Mouse (Mus musculus) gastrocnemius, adult 2 months (tissue): ENCODE measurements around the gene Nav1. TPM values are rescaled to one million over a fixed set of nuclear protein-coding genes. Genes with fewer than 3 reads are reported as not detected.

Experiments used
- DNase-seq: peaks from one replicate; pipeline ENCODE4 v3.0.0; 2022
- H3K27ac ChIP-seq: fragments of 200-600 bp; 2 replicates; pipeline ENCODE4 v1.8.1; 2022; ENCODE audit warnings: mild to moderate bottlenecking
- H3K4me3 ChIP-seq: fragments of 200-600 bp; 2 replicates; pipeline ENCODE4 v1.8.1; 2022; ENCODE audit warnings: mild to moderate bottlenecking, moderate library complexity
- CTCF ChIP-seq: fragments of 200-600 bp; IDR thresholded peaks from 2 replicates; pipeline ENCODE4 v1.8.1; 2022; ENCODE audit warnings: antibody characterized with exemption, mild to moderate bottlenecking, moderate library complexity
- intact Hi-C: fragments of 180-260 bp; cut with DNase I; formaldehyde crosslinking; loops from one replicate; pipeline ENCODE4 v1.15.1; 2025
- total RNA-seq, 2 experiments: library from RNA; stranded (reverse); gene quantifications; 2 replicates each; pipeline ENCODE4 v1.2.3; 2021

The Nav1 gene
- total RNA-seq, 2 experiments from 2014 or later, result 9.7 to 11.5 TPM

- intact Hi-C loops, result no loop called here
- no peak overlapping the region for H3K4me3 ChIP-seq
- TF ChIP-seq CTCF, result no peak
- H3K27ac ChIP-seq, result no peak overlapping the region
- no peak for DNase-seq
Measured at GRCm38 (mm10) chr1:135451419-135451818, 155.7 kb downstream of the Nav1 start.

- Histone ChIP-seq H3K4me3 (no peak overlapping the region), H3K27ac (no peak overlapping the region)
- intact Hi-C loops, result no loop called here
- no peak for TF ChIP-seq CTCF
- DNase-seq, result no peak
Measured at GRCm38 (mm10) chr1:135449876-135450275, 157.2 kb downstream of the Nav1 start.

GRCm38 (mm10) chr1:135448940-135449339, 158.2 kb downstream of the Nav1 start:
- no peak for DNase-seq
- intact Hi-C loops, result no loop called here
- no peak overlapping the region for H3K27ac ChIP-seq
- no peak for TF ChIP-seq CTCF
- no peak overlapping the region for H3K4me3 ChIP-seq

GRCm38 (mm10) chr1:135443506-135443905, 163.6 kb downstream of the Nav1 start:
- DNase-seq, result no peak
- no peak overlapping the region for H3K27ac ChIP-seq
- no peak overlapping the region for H3K4me3 ChIP-seq
- intact Hi-C loops, result no loop called here
- TF ChIP-seq CTCF, result no peak

GRCm38 (mm10) chr1:135441861-135442260, 165.2 kb downstream of the Nav1 start:
- no peak for TF ChIP-seq CTCF
- Histone ChIP-seq H3K27ac (no peak overlapping the region), H3K4me3 (no peak overlapping the region)
- intact Hi-C loops, result no loop called here
- DNase-seq, result no peak

GRCm38 (mm10) chr1:135440986-135441385, 166.1 kb downstream of the Nav1 start:
- Histone ChIP-seq H3K4me3 (no peak overlapping the region), H3K27ac (no peak overlapping the region)
- intact Hi-C loops, result no loop called here
- DNase-seq, result no peak
- TF ChIP-seq CTCF, result no peak

- no peak for TF ChIP-seq CTCF
- DNase-seq, result no peak
- intact Hi-C loops, result no loop called here
- Histone ChIP-seq H3K4me3 (no peak overlapping the region), H3K27ac (no peak overlapping the region)
Measured at GRCm38 (mm10) chr1:135438801-135439200, 168.3 kb downstream of the Nav1 start.

- H3K4me3 ChIP-seq, result no peak overlapping the region
- peak overlapping the region; percentile 56; the same call in 1 of the 2 replicates for H3K27ac ChIP-seq
- DNase-seq, result peak; percentile 69
- TF ChIP-seq CTCF, result no peak
- intact Hi-C loops, result no loop called here
Measured at GRCm38 (mm10) chr1:135435823-135436222, 171.3 kb downstream of the Nav1 start.

- TF ChIP-seq CTCF, result no peak
Measured at GRCm38 (mm10) chr1:135430669-135431017, 176.5 kb downstream of the Nav1 start.

GRCm38 (mm10) chr1:135429901-135430668, 177.0 kb downstream of the Nav1 start, which contains the start of gene Ipo9:
Gene Ipo9 (minus strand): TSS chr1:135430499.
- peak within 1 kb of the TSS; percentile 94 for H3K27ac ChIP-seq
- intact Hi-C loops, result no loop called here
- peak within 1 kb of the TSS; percentile 76 for H3K4me3 ChIP-seq
- peak; percentile 81 for TF ChIP-seq CTCF
- DNase-seq, result peak; percentile 96

More at GRCm38 (mm10) chr1:135430669-135431017, 176.5 kb downstream of the Nav1 start:
- Histone ChIP-seq H3K27ac (peak overlapping the region; percentile 94), H3K4me3 (peak overlapping the region; percentile 76)
- DNase-seq, result no peak
- intact Hi-C loops, result no loop called here

- H3K27ac ChIP-seq, result no peak overlapping the region
- intact Hi-C loops, result no loop called here
- no peak overlapping the region for H3K4me3 ChIP-seq
- no peak for TF ChIP-seq CTCF
- no peak for DNase-seq
Measured at GRCm38 (mm10) chr1:135427390-135427789, 179.7 kb downstream of the Nav1 start.

GRCm38 (mm10) chr1:135426645-135427044, 180.4 kb downstream of the Nav1 start:
- Histone ChIP-seq H3K4me3 (no peak overlapping the region), H3K27ac (no peak overlapping the region)
- intact Hi-C loops, result no loop called here

GRCm38 (mm10) chr1:135422772-135423171, 184.3 kb downstream of the Nav1 start:
- Histone ChIP-seq H3K4me3 (no peak overlapping the region), H3K27ac (no peak overlapping the region)
- no peak for TF ChIP-seq CTCF
- no peak for DNase-seq
- intact Hi-C loops, result no loop called here

More at GRCm38 (mm10) chr1:135426645-135427044, 180.4 kb downstream of the Nav1 start:
- TF ChIP-seq CTCF, result no peak
- no peak for DNase-seq

- no peak for TF ChIP-seq CTCF
- no peak overlapping the region for H3K4me3 ChIP-seq
- intact Hi-C loops, result no loop called here
- peak; percentile 35 for DNase-seq
- H3K27ac ChIP-seq, result 0 out of 2 replicates have a peak overlapping the region, but pooled peaks have one; percentile 6
Measured at GRCm38 (mm10) chr1:135413996-135414395, 193.1 kb downstream of the Nav1 start.
